Mouse (Mus musculus) lung, embryonic 14.5 days (tissue): ENCODE data around the gene Rack1. TPM values are rescaled to one million over a fixed set of nuclear protein-coding genes. Genes with fewer than 3 reads are reported as not detected.
"Not testable (repeated sequence)": the region's sequence is repeated elsewhere in the genome, so short reads cannot be mapped to it uniquely, and the experiment has no call there.

Source experiments
- ATAC-seq: fragments of 200-750 bp; cut with Nextera tagmentation; 2 replicates; pipeline ENCODE4 v1.8.0; 2017; ENCODE audit warnings: mild to moderate bottlenecking, moderate TSS enrichment, moderate library complexity; ENCODE audit not compliant: insufficient read depth
- DNase-seq: peaks from one replicate; pipeline ENCODE4 v3.0.0-alpha.2; 2015
- H3K27ac ChIP-seq: fragments of 300-500 bp; sonication (generic); 2 replicates; pipeline ENCODE4 v1.5.1; 2014; ENCODE audit warnings: low read depth, mild to moderate bottlenecking, moderate library complexity
- H3K27me3 ChIP-seq: fragments of 300-500 bp; sonication (generic); 2 replicates; pipeline ENCODE4 v1.6.1; 2014; ENCODE audit warnings: low read length, control low read depth; ENCODE audit not compliant: insufficient read depth
- H3K36me3 ChIP-seq: fragments of 300-500 bp; sonication (generic); 2 replicates; pipeline ENCODE4 v1.6.1; 2014; ENCODE audit warnings: control low read depth; ENCODE audit not compliant: insufficient read depth
- H3K4me1 ChIP-seq: fragments of 300-500 bp; sonication (generic); 2 replicates; pipeline ENCODE4 v1.6.1; 2014; ENCODE audit warnings: antibody characterized with exemption, control low read depth; ENCODE audit not compliant: insufficient read depth
- H3K4me2 ChIP-seq: fragments of 300-500 bp; sonication (generic); 2 replicates; pipeline ENCODE4 v1.6.1; 2014; ENCODE audit warnings: mild to moderate bottlenecking
- H3K4me3 ChIP-seq: fragments of 300-500 bp; sonication (generic); 2 replicates; pipeline ENCODE4 v1.5.1; 2014; ENCODE audit warnings: low read depth, low read length
- H3K9ac ChIP-seq: fragments of 300-500 bp; sonication (generic); 2 replicates; pipeline ENCODE4 v1.6.1; 2014
- H3K9me3 ChIP-seq: fragments of 300-500 bp; sonication (generic); 2 replicates; pipeline ENCODE4 v1.6.1; 2016; ENCODE audit warnings: low read depth, low read length, control low read depth
- CTCF ChIP-seq: IDR thresholded peaks from 2 replicates; pipeline ENCODE4 v1.5.1; 2016; ENCODE audit warnings: antibody characterized with exemption, low read depth
- WGBS: fragments of 180-500 bp; shearing (Covaris S2); extraction: QIAGEN DNeasy Blood & Tissue Kit; methylation state at CpG from one replicate; pipeline ENCODE4 v1.1.7; 2014; 5-methylcytosine and 5-hydroxymethylcytosine counted together
- polyA plus RNA-seq: library from polyadenylated mRNA; unstranded; fragments of >200 nt; fragmentation: Nextera tagmentation; extraction: Ambion mirVana; gene quantifications from 2 replicates; pipeline ENCODE4 v1.2.1, GENCODE M21; 2014

The Rack1 gene
- polyA plus RNA-seq, 1 experiment from 2014 or later: 940 TPM

GRCm38 (mm10) chr11:48842378-48842792 lies 42.3 kb downstream of the Rack1 start:
- Histone ChIP-seq H3K4me1 (no peaks in the 10 kb centered on the region), H3K9me3 (no peaks in the 10 kb centered on the region), H3K4me3 (no peak overlapping the region), H3K4me2 (no peak overlapping the region), H3K27ac (no peak overlapping the region), H3K9ac (no peak overlapping the region), H3K27me3 (no peaks in the 10 kb centered on the region), H3K36me3 (no peaks in the 10 kb centered on the region)
- WGBS: 68% methylated on average over 4 of the region's 4 CpGs
- DNase-seq: no peak
- no peak for ATAC-seq
- TF ChIP-seq CTCF: no peak

- TF ChIP-seq CTCF: no peak
- no peak overlapping the region for H3K4me2 ChIP-seq
- H3K36me3 ChIP-seq: no peaks in the 10 kb centered on the region
- no peak for DNase-seq
- no peak for ATAC-seq
- H3K9me3 ChIP-seq: no peaks in the 10 kb centered on the region
- no peaks in the 10 kb centered on the region for H3K4me1 ChIP-seq
- H3K27me3 ChIP-seq: no peaks in the 10 kb centered on the region
- 51% methylated on average over 11 of the region's 11 CpGs for WGBS
- no peak overlapping the region for H3K4me3 ChIP-seq
- H3K9ac ChIP-seq: no peak overlapping the region
- no peak overlapping the region for H3K27ac ChIP-seq
Measured at GRCm38 (mm10) chr11:48843202-48843601, 43.1 kb downstream of the Rack1 start.

GRCm38 (mm10) chr11:48844309-48844708 lies 44.2 kb downstream of the Rack1 start:
- TF ChIP-seq CTCF: no peak
- 69% methylated on average over 6 of the region's 6 CpGs for WGBS
- Histone ChIP-seq H3K9me3 (no peaks in the 10 kb centered on the region), H3K9ac (no peak overlapping the region), H3K36me3 (no peaks in the 10 kb centered on the region), H3K27me3 (no peaks in the 10 kb centered on the region), H3K4me1 (no peaks in the 10 kb centered on the region), H3K4me2 (no peak overlapping the region), H3K27ac (no peak overlapping the region), H3K4me3 (no peak overlapping the region)
- no peak for DNase-seq
- ATAC-seq: no peak

- Histone ChIP-seq H3K36me3 (no peaks in the 10 kb centered on the region), H3K9ac (no peak overlapping the region), H3K4me3 (no peak overlapping the region), H3K4me1 (no peaks in the 10 kb centered on the region), H3K27ac (no peak overlapping the region), H3K4me2 (0 out of 2 replicates have a peak overlapping the region, but pooled peaks have one; percentile 16), H3K27me3 (no peaks in the 10 kb centered on the region), H3K9me3 (no peaks in the 10 kb centered on the region)
- 15% methylated on average over 13 of the region's 13 CpGs for WGBS
- no peak for ATAC-seq
- TF ChIP-seq CTCF: no peak
- no peak for DNase-seq
Measured at GRCm38 (mm10) chr11:48845244-48845815, 45.2 kb downstream of the Rack1 start.

- H3K4me2 ChIP-seq, H3K27ac ChIP-seq, H3K9me3 ChIP-seq, H3K4me3 ChIP-seq, ATAC-seq, H3K27me3 ChIP-seq, H3K36me3 ChIP-seq, DNase-seq, H3K4me1 ChIP-seq, H3K9ac ChIP-seq: not testable (repeated sequence)
- WGBS: 78% methylated on average over 2 of the region's 2 CpGs
Measured at GRCm38 (mm10) chr11:48846362-48846761, 46.2 kb downstream of the Rack1 start.

GRCm38 (mm10) chr11:48846881-48847280 lies 46.7 kb downstream of the Rack1 start:
- H3K4me3 ChIP-seq: no peak overlapping the region
- no peaks in the 10 kb centered on the region for H3K36me3 ChIP-seq
- no peaks in the 10 kb centered on the region for H3K9me3 ChIP-seq
- H3K4me1 ChIP-seq: no peaks in the 10 kb centered on the region
- WGBS: 65% methylated on average over 5 of the region's 5 CpGs
- DNase-seq: no peak
- H3K27me3 ChIP-seq: no peaks in the 10 kb centered on the region
- H3K4me2 ChIP-seq: no peak overlapping the region
- ATAC-seq: no peak
- no peak overlapping the region for H3K9ac ChIP-seq
- no peak for TF ChIP-seq CTCF
- H3K27ac ChIP-seq: no peak overlapping the region

- no peak for ATAC-seq
- no peaks in the 10 kb centered on the region for H3K27me3 ChIP-seq
- 0 out of 2 replicates have a peak overlapping the region, but pooled peaks have one; percentile 44 for H3K4me2 ChIP-seq
- no peak overlapping the region for H3K27ac ChIP-seq
- no peak overlapping the region for H3K4me3 ChIP-seq
- TF ChIP-seq CTCF: no peak
- no peaks in the 10 kb centered on the region for H3K36me3 ChIP-seq
- H3K9me3 ChIP-seq: no peaks in the 10 kb centered on the region
- WGBS: 21% methylated on average over 2 of the region's 2 CpGs
- DNase-seq: no peak
- H3K9ac ChIP-seq: no peak overlapping the region
- H3K4me1 ChIP-seq: no peaks in the 10 kb centered on the region
Measured at GRCm38 (mm10) chr11:48850240-48850639, 50.1 kb downstream of the Rack1 start.
